Mouse (Mus musculus) retina, embryonic 14.5 days (tissue): ENCODE results near the gene Mllt11.
"Not testable (repeated sequence)": the region's sequence is repeated elsewhere in the genome, so short reads cannot be mapped to it uniquely, and the experiment has no call there.

Experiments used
- DNase-seq: peaks from one replicate; pipeline ENCODE4 v3.0.0-alpha.2; 2015; ENCODE audit warnings: low spot score

The Mllt11 gene

GRCm38 (mm10) chr3:95217255-95218134 lies 14.5 kb downstream of the Mllt11 start, which contains the start of gene Gabpb2:
Gabpb2 (minus strand) TSS chr3:95217916.
- DNase-seq = peak; percentile 96

- no peak for DNase-seq
Measured at GRCm38 (mm10) chr3:95216655-95217254, 15.2 kb downstream of the Mllt11 start.

- no peak for DNase-seq
Measured at GRCm38 (mm10) chr3:95213609-95213975, 18.4 kb downstream of the Mllt11 start.

- not testable (repeated sequence) for DNase-seq
Measured at GRCm38 (mm10) chr3:95212889-95213608, 18.9 kb downstream of the Mllt11 start.

DNA sequence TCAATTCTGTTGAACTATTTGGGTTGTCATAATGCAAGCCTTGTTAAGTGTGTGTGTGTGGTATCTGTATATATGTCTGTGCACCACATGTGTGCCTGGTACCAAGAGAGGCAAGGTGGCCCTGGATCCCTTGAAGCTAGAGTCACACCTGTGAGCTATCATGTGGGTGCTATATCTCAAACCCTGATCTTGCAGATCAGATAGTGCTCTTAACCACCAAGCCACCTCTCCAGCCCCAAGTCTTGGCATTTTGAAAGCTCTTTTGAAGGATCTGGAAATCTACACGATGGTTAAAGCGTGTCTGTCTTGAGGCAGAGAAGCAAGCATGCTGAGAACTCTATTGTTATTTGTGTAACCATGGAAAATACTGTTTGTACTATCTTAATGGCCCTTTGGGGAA lies 21.4 kb downstream of the Mllt11 start:
- DNase-seq = no peak

GRCm38 (mm10) chr3:95208286-95208685 lies 23.7 kb downstream of the Mllt11 start:
- no peak for DNase-seq

DNA sequence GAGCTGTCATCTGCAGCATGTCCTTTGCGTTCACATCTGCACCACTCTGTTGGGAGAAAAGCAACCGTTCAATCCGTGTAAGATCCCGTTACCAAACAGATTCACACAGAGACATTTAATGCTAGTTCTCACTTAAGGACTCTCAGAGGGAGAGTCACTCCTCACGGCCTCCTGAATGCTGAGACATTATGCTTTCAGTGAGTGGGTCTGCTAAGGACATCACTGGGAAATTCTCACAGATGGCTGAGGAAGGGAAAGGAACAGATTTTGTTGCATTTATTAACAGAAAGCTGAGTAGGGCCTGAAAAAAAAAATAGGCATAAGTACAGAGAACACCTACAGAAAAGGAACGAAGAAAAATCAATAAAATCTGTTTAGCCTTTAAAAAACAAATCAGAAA lies 28.1 kb downstream of the Mllt11 start:
- DNase-seq = no peak

DNA sequence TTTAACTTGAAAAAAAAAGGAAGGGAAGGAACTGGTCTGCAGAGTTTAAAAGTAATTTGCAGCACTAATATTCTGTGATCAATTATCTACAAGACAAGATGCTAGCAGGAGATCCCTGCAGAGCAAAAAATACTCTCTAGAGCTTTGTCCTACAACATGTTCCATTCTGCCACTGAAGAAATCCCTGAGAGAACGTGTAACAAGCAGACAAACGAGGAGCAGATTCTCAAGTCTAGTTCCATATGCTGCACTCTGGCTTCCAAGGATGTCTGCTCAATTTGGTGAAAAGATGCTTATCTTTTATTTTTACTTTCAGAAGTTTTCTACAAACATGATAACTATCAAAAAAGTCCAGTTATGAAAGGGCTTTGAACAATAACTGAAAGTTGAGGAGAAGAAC lies 31.4 kb downstream of the Mllt11 start:
- DNase-seq = no peak

DNA sequence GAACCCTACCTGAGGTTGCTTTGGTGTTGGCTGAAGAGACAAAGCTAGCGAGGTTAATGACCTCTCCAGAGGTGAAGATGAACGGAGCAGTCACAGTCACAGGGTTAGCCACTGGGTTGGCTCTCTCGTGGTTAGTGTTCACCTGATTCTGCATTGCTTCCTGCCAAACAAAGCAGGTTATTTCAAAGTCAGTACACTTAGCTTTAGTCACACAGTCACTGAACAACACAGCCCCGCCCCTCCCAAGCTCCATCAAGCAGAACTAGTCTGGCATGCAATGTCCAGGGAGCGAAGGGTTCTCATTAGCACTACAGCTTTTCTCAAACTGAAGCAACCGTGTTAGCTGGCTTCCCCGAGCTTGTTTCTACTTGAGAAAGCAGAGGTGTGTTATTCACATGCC lies 31.8 kb downstream of the Mllt11 start:
- DNase-seq = no peak

GRCm38 (mm10) chr3:95199101-95199500 lies 32.9 kb downstream of the Mllt11 start:
- no peak for DNase-seq

DNA sequence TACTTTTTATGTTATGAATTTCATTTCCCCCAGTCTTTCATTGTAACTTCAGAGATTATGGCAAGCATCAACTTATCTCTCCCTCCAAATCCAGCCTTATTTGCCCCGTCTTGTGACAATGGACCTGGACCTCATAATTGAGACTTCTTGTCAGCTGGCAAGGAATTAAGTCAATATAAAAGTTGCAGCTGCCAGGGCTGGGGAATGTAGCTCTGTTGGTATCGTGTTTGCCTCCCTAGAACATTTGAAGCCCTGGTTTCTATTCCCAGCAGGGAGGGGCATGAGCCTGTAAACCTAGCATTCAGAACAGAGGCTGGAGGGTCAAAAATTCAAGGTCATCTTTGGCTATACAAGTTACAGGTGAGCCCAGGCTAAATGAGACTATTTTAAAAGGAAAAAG lies 36.2 kb downstream of the Mllt11 start:
- DNase-seq = no peak

GRCm38 (mm10) chr3:95194721-95195135 lies 37.2 kb downstream of the Mllt11 start:
- no peak for DNase-seq

DNA sequence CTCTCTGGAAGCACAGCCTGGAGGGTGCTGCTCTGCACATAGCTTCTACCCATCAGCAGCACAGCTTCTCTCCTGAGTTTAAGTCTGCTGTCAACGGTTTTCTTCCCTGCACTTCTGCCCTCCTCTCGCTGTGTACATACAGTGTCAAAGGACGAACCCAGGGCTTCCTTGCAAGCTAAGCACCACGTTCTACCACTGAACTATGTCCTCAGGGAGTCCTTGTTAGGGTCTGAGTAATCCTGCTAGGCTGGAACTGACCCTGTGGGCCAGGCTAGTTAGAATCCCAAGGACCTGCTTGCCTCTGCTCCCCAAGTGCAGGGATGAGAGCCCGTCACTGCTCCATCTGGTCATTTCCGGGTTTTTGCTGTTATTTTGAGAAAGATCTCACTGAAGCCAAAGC lies 45.1 kb downstream of the Mllt11 start:
- no peak for DNase-seq

GRCm38 (mm10) chr3:95186100-95186499 lies 45.9 kb downstream of the Mllt11 start:
- no peak for DNase-seq

- DNase-seq = no peak
Measured at GRCm38 (mm10) chr3:95184796-95185577, 47.0 kb downstream of the Mllt11 start.

DNA sequence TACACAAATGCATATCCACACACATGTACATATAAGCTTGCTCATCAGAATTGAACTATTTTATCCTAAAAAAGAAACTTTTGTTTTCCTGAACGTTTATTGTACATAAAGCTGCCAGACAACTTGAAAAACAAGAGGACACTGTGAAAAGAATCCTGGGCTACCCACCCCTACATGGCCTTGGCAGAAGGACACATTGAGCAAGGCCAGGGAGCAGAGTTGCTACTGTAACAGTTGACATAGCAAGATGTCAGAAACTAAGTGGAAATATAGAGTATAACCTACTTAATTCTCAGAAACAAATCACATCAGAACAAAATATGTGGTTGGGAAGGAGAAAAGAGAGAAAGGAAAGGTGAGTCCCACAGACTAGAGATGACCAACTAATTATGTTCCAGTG lies 50.1 kb downstream of the Mllt11 start:
- DNase-seq = no peak

DNA sequence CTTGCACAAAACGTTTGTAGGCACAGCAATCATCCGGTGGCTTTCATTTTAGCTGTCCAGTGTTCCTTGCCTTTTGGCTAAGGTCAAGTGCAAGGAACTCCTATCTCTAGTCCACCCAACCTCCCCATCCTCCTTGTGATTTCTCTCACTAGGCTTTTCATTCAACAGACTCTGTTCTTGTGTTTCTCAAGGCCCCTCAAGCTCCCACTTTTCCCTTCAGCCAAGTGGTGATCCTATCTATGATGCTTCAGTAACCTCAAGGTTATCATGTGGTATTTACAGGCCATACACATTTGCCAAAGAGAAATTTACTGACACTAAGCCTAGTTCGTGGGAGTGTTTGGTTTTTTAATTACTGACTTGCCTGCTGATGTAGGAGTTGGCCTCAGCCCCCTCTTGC lies 52.1 kb downstream of the Mllt11 start:
- DNase-seq = no peak

GRCm38 (mm10) chr3:95178948-95179347 lies 53.0 kb downstream of the Mllt11 start:
- no peak for DNase-seq

DNA sequence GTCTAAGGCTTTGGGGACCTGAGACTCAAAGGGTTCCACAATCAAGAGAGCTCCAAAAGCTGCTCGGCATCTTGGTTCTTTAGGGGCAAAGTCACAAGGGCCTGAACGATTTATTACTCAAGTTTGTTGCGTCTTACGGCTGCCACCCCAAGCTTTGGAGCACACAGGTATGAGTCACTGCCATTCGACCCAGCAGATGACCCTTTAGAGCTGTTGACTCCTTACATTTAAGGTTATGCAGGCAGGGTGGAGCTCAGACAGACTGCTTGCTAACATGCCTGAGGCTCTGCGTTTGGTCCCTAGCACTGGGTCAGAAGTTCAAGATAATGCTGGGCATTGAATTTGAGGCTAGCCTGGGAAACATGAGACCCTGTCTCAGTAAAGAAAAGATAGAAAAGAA lies 54.4 kb downstream of the Mllt11 start:
- DNase-seq = no peak

DNA sequence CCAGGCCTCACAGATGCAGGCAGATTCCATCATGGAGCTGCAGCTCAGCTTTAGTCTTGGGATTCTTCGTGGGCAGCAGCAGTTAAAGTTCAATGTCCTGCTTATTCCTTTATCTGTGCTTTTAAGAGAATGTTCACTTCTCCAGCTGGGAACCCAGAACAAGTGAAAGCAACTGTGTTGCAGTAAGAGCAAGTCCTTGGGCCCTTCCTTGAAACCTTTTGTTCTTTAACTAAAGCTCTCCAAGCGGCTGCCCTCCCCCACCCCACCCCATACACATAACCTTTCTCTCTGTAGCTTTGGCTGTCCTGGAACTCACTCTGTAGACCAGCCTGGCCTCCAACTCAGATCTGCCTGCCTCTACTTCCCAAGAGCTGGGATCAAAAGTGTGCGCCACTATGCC lies 55.5 kb downstream of the Mllt11 start:
- no peak for DNase-seq

- peak; percentile 89 for DNase-seq
Measured at GRCm38 (mm10) chr3:95174011-95174592, 57.9 kb downstream of the Mllt11 start.
